9 mouse cellular contexts compared by ENCODE assay signal in genomic region chr9:24503858-24504219, GRCm38 (mm10). TPM values are rescaled to one million over a fixed set of nuclear protein-coding genes. Genes with fewer than 3 reads are reported as not detected.
DNase-seq lines count a peak whose midpoint lies in the region; ATAC-seq and TF ChIP-seq lines count a peak whose summit lies in the region.
"Had no signal": no experiment of that assay in that cellular context is flagged by ENCODE, and none has a peak within 500 bp of the region (broad histone marks: within the 10 kb centered on the region; RNA-seq: fewer than 3 reads in every experiment).

No protein-coding gene starts in this region.

- H3K27me3 ChIP-seq in ES-Bruce4 (ENCODE audit: control insufficient read depth, insufficient read depth, low read length, poor library complexity, severe bottlenecking) = no peaks in the 10 kb centered on the region
- no peaks in the 10 kb centered on the region for H3K27me3 ChIP-seq in forebrain, embryonic 10.5 days (ENCODE audit: poor library complexity, severe bottlenecking)
- no peaks in the 10 kb centered on the region for H3K27me3 ChIP-seq in neural tube, embryonic 13.5 days
- H3K27me3 ChIP-seq: Patski had no signal

- H3K9ac ChIP-seq in ES-Bruce4 (ENCODE audit: low read depth, poor library complexity, severe bottlenecking) = peak overlapping the region; percentile 68
- H3K9ac ChIP-seq in neural tube, embryonic 13.5 days = peak overlapping the region; percentile 86

- ATAC-seq in neural tube, embryonic 13.5 days (ENCODE audit: low read depth) = no peak

- 0 out of 2 replicates have a peak overlapping the region, but pooled peaks have one; percentile 33 for H3K27ac ChIP-seq in ES-Bruce4 (ENCODE audit: insufficient read depth, low read length)
- peak overlapping the region; percentile 95 for H3K27ac ChIP-seq in forebrain, embryonic 10.5 days
- H3K27ac ChIP-seq in neural tube, embryonic 13.5 days (replicated peaks) = peak overlapping the region; percentile 92; the same call in 1 of the 2 replicates

- no peak for TF ChIP-seq EP300 in ES-Bruce4 (IDR thresholded peaks at IDR 0.05; ENCODE audit: insufficient read depth, low read depth, low read length)

- no peaks in the 10 kb centered on the region for H3K9me3 ChIP-seq in ES-Bruce4 (replicated peaks; ENCODE audit: control insufficient read depth, insufficient read depth, low read length, poor library complexity, severe bottlenecking)
- no peaks in the 10 kb centered on the region for H3K9me3 ChIP-seq in forebrain, embryonic 10.5 days
- H3K9me3 ChIP-seq in neural tube, embryonic 13.5 days = no peaks in the 10 kb centered on the region

- 36% methylated on average over 5 of the region's 5 CpGs for WGBS in forebrain, embryonic 10.5 days
- WGBS in neural tube, embryonic 13.5 days = 8% methylated on average over 5 of the region's 5 CpGs

- TF ChIP-seq CTCF in ES-Bruce4 (IDR thresholded peaks at IDR 0.05; ENCODE audit: low read depth, low read length) = no peak

- H3K4me2 ChIP-seq in neural tube, embryonic 13.5 days = peak overlapping the region; percentile 78

- H3K4me3 ChIP-seq in ES-Bruce4 (ENCODE audit: low read depth, low read length) = peak overlapping the region; percentile 80
- peak overlapping the region; percentile 75 for H3K4me3 ChIP-seq in forebrain, embryonic 10.5 days
- H3K4me3 ChIP-seq in neural tube, embryonic 13.5 days = peak overlapping the region; percentile 74

- no peaks in the 10 kb centered on the region for H3K36me3 ChIP-seq in ES-Bruce4 (ENCODE audit: control insufficient read depth, insufficient read depth, low read length, poor library complexity, severe bottlenecking)
- H3K36me3 ChIP-seq in forebrain, embryonic 10.5 days (replicated peaks) = no peaks in the 10 kb centered on the region
- no peaks in the 10 kb centered on the region for H3K36me3 ChIP-seq in neural tube, embryonic 13.5 days

- DNase-seq in embryo, embryonic 11 days = peak; percentile 34
- no peak for DNase-seq in embryo, embryonic 9.5 days (ENCODE audit: extremely low spot score)
- DNase-seq in forebrain, embryonic 10.5 days (ENCODE audit: extremely low spot score, low spot score) = no peak
- peak; percentile 19 for DNase-seq in kidney, postnatal 14 days
- DNase-seq in layer of hippocampus, postnatal 36 days = no peak
- DNase-seq in ovary, postnatal 10 days (ENCODE audit: low spot score) = no peak

- H3K4me1 ChIP-seq in ES-Bruce4 (ENCODE audit: control insufficient read depth, insufficient read depth, low read length) = no peaks in the 10 kb centered on the region
- H3K4me1 ChIP-seq in forebrain, embryonic 10.5 days = peaks cover 28% of the 10 kb centered on the region
- peaks cover 31% of the 10 kb centered on the region for H3K4me1 ChIP-seq in neural tube, embryonic 13.5 days (replicated peaks)

- TF ChIP-seq POLR2A in ES-Bruce4 (IDR thresholded peaks at IDR 0.05; ENCODE audit: insufficient read depth, low read length) = no peak

RNA-seq across cellular contexts. Expression of gene Dpy19l1, which starts 0.9 kb away (rescaled TPM):
- 35.5 and 39.7 TPM in 2 replicates for polyA plus RNA-seq in ES-Bruce4 (2011; ENCODE audit: insufficient read depth, insufficient read length, low read depth, missing spikeins)
- polyA plus RNA-seq in forebrain, embryonic 10.5 days (2016; fragmentation: Nextera tagmentation; extraction: Ambion mirVana) = 9.7 and 10.0 TPM in 2 replicates
- polyA plus RNA-seq in neural tube, embryonic 13.5 days (2015; fragmentation: Nextera tagmentation; extraction: Ambion mirVana) = 9.3 and 11.1 TPM in 2 replicates
- total RNA-seq in layer of hippocampus, postnatal 36 days (2021) = 10 to 100 TPM; 41.9 to 43.2 TPM

Comparison
In these comparisons a context has a peak if more than half of its experiments do, and no peak if none do; other contexts are left out.
1. DNase-seq: peak in embryo, embryonic 11 days (single experiment) and kidney, postnatal 14 days (single experiment); none in embryo, embryonic 9.5 days (single experiment), forebrain, embryonic 10.5 days (single experiment), layer of hippocampus, postnatal 36 days (0 of 2) and ovary, postnatal 10 days (single experiment).
2. H3K27ac ChIP-seq: peak in every context shown above with its lines; median percentile 95 in forebrain, embryonic 10.5 days; 92 in neural tube, embryonic 13.5 days; 33 in ES-Bruce4.
3. Peak in every context shown above with its lines, with median percentiles within 50 percentile points of each other: H3K4me3 ChIP-seq.